Mouse (Mus musculus) kidney, adult 2 months (tissue): ENCODE data around the gene Exosc5. TPM values are rescaled to one million over a fixed set of nuclear protein-coding genes. Genes with fewer than 3 reads are reported as not detected.

Source experiments
- DNase-seq: peaks from one replicate; pipeline ENCODE4 v3.0.0; 2021
- H3K27ac ChIP-seq: fragments of 200-500 bp; 2 replicates; pipeline ENCODE4 v1.5.1; 2012; ENCODE audit warnings: low read depth, low read length, control low read depth, inconsistent platforms; ENCODE audit not compliant: insufficient read depth
- H3K27me3 ChIP-seq: fragments of 200-500 bp; replicated peaks from 2 replicates; pipeline ENCODE4 v1.6.1; 2012; ENCODE audit warnings: mild to moderate bottlenecking, moderate library complexity, low read length, inconsistent platforms; ENCODE audit not compliant: control insufficient read depth, insufficient read depth
- H3K36me3 ChIP-seq: fragments of 200-500 bp; 2 replicates; pipeline ENCODE4 v1.6.1; 2012; ENCODE audit warnings: mild to moderate bottlenecking, moderate library complexity, low read length, inconsistent platforms; ENCODE audit not compliant: control insufficient read depth, insufficient read depth
- H3K4me1 ChIP-seq: fragments of 200-500 bp; 2 replicates; pipeline ENCODE4 v1.6.1; 2011; ENCODE audit warnings: low read length; ENCODE audit not compliant: control insufficient read depth, insufficient read depth
- H3K4me3 ChIP-seq: fragments of 200-500 bp; 2 replicates; pipeline ENCODE4 v1.5.1; 2011; ENCODE audit warnings: mild to moderate bottlenecking, low read depth, low read length, control low read depth; ENCODE audit not compliant: insufficient read depth
- CTCF ChIP-seq: fragments of 200-500 bp; conservative IDR thresholded peaks from 2 replicates; pipeline ENCODE4 v1.5.1; 2011; ENCODE audit warnings: low read depth, mild to moderate bottlenecking, control low read depth, low read length, moderate library complexity, mixed read lengths; ENCODE audit not compliant: insufficient read depth, insufficient read length
- POLR2A ChIP-seq: fragments of 200-500 bp; IDR thresholded peaks from one replicate; pipeline ENCODE4 v1.6.1; 2011; ENCODE audit warnings: low read depth, low read length, control low read depth
- WGBS: fragments of 180-500 bp; shearing (Covaris S2); methylation state at CpG from one replicate; pipeline ENCODE4 v1.1.7; 2018; 5-methylcytosine and 5-hydroxymethylcytosine counted together
- polyA plus RNA-seq: library from polyadenylated mRNA; depleted of rRNA; stranded (reverse); fragments of >200 nt; gene quantifications from 2 replicates; pipeline ENCODE4 v1.2.3, GENCODE M21; 2012

The Exosc5 gene
- polyA plus RNA-seq, 1 experiment = 64.9 TPM

DNA sequence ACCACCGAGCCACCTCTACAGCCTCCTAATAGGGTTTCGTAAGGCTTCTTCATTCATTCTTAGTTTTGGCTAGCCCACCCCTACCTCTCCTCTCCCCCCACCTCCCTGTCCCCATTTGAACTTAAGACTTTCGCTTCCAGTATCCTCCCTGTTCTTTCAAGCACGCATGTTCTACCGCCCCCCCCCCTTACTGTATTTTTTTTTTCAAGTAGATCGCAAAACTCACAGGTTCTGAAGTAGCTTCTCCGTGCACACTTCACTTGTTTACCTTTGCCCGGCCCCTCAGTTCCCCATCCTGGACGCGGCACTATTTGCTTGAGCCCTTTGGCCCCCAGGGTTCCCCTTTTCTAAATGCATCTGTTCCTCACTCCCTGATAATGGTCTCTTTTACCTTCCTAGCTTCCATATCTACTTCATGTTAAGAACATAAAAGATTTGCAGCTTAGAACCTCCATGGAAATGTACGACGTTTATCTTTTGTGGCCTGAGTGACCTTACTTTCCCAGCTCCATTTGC is 6.7 kb upstream of the Exosc5 start:
- Histone ChIP-seq H3K36me3 (no peaks in the 10 kb centered on the region), H3K4me1 (peaks cover 25% of the 10 kb centered on the region; the same call in 1 of the 2 replicates), H3K27ac (no peak overlapping the region), H3K27me3 (no peaks in the 10 kb centered on the region), H3K4me3 (no peak overlapping the region)
- WGBS = 80% methylated on average over 12 of the region's 12 CpGs
- no peak for DNase-seq
- TF ChIP-seq CTCF (no peak), POLR2A (no peak)

- H3K27ac ChIP-seq = peak overlapping the region; percentile 76
- H3K4me1 ChIP-seq = peaks cover 21% of the 10 kb centered on the region; the same call in 1 of the 2 replicates
- peak overlapping the region; percentile 9; the same call in 1 of the 2 replicates for H3K4me3 ChIP-seq
- WGBS = 46% methylated on average over 11 of the region's 11 CpGs
- no peaks in the 10 kb centered on the region for H3K36me3 ChIP-seq
- peak; percentile 82 for DNase-seq
- TF ChIP-seq CTCF = no peak
- TF ChIP-seq POLR2A = no peak
- no peaks in the 10 kb centered on the region for H3K27me3 ChIP-seq
Measured at GRCm38 (mm10) chr7:25655601-25656428, 3.1 kb upstream of the Exosc5 start.

DNA sequence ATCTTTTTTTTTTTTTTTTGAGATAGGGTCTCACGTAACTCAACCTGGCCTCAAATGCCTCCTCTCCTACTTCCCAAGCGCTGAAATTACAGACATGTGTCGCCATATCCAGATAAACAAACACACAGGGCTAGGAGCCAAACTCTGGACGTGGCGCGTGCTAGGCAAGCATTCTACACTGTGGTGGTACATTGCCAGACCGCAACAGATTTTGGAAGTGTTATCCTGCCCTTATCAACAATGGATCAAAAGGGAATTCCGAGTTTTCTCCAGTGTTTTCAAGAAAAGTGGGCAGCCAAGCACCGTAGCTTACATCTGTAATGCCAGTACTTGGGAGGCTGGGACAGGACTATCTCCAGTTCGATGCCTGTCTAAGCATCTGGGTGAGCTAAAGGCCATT is 1.2 kb upstream of the Exosc5 start:
- peak overlapping the region; percentile 98; the same call in 1 of the 2 replicates for H3K27ac ChIP-seq
- TF ChIP-seq CTCF = no peak
- TF ChIP-seq POLR2A = no peak
- no peaks in the 10 kb centered on the region for H3K27me3 ChIP-seq
- no peaks in the 10 kb centered on the region for H3K36me3 ChIP-seq
- peak; percentile 49 for DNase-seq
- H3K4me3 ChIP-seq = peak overlapping the region; percentile 53
- WGBS = 19% methylated on average over 10 of the region's 10 CpGs
- H3K4me1 ChIP-seq = peaks cover 21% of the 10 kb centered on the region; the same call in 1 of the 2 replicates

DNA sequence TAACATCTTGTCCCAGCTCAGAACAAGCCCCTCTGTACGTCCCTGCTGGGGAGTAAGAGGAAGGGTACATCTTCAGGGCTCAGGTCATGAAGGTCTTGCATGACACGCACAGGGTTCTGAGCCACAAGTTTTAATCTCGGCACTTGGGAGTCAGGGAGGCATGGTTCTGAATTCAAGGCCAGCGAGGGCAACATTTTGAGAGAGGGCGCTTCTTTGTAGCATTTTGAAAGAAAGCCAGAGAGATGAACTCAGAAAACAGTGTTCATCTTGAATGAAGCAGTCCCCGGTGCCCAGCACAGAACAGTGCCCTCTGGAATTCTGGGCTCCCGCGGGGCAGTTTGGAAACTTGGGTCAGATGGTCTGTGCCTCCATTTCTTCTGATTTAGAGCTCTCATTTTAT is 7.4 kb downstream of the Exosc5 start:
- H3K4me1 ChIP-seq = no peaks in the 10 kb centered on the region
- DNase-seq = no peak
- TF ChIP-seq POLR2A (no peak), CTCF (no peak)
- WGBS = 97% methylated on average over 8 of the region's 8 CpGs
- no peaks in the 10 kb centered on the region for H3K36me3 ChIP-seq
- no peak overlapping the region for H3K27ac ChIP-seq
- no peak overlapping the region for H3K4me3 ChIP-seq
- no peaks in the 10 kb centered on the region for H3K27me3 ChIP-seq

DNA sequence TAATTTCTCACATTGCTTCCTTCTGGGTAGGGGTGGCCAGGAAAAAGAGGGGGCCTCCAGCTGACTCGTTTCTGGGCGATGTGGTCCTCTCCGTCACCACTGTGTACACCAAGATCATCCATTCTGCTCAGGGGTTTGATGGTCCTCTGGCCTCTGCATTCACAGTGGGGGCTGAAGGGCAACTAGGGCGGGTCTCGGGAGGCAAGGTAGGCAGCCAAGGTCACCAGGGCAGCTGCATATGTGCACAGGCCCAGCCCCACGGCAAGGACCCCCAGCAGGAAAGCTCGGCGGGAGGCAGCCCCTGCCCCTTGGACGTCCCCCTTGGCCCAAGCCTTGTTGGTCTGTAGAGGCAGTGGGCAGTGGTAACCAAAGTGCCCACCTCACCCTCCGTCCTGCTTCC is 10.2 kb downstream of the Exosc5 start:
- no peak for DNase-seq
- TF ChIP-seq POLR2A (no peak), CTCF (no peak)
- WGBS = 87% methylated on average over 10 of the region's 10 CpGs
- H3K27ac ChIP-seq = no peak overlapping the region
- no peaks in the 10 kb centered on the region for H3K36me3 ChIP-seq
- no peak overlapping the region for H3K4me3 ChIP-seq
- H3K4me1 ChIP-seq = no peaks in the 10 kb centered on the region
- H3K27me3 ChIP-seq = no peaks in the 10 kb centered on the region

DNA sequence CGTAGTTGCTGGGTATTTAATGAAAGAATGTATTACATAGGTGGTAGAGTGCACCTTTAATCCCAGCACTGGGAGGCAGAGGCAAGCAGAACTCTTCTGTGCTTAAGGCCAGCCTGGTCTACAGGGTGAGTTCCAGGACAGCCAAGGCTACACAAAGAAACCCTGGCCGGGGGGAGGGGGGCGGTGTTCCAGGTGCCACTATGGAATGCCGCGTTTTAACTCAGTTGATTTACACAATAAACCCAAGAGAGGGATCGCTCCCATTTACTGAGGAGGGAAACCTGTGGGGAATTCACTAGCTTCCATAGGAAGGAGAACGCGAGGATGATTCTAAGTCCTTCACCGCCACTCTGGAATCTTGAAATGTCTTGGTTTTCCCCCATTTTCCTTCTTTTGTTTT is 10.7 kb downstream of the Exosc5 start:
- DNase-seq = no peak
- no peaks in the 10 kb centered on the region for H3K27me3 ChIP-seq
- WGBS = 82% methylated on average over 9 of the region's 9 CpGs
- no peaks in the 10 kb centered on the region for H3K4me1 ChIP-seq
- no peak overlapping the region for H3K27ac ChIP-seq
- no peak for TF ChIP-seq CTCF
- no peak for TF ChIP-seq POLR2A
- no peaks in the 10 kb centered on the region for H3K36me3 ChIP-seq
- H3K4me3 ChIP-seq = no peak overlapping the region

DNA sequence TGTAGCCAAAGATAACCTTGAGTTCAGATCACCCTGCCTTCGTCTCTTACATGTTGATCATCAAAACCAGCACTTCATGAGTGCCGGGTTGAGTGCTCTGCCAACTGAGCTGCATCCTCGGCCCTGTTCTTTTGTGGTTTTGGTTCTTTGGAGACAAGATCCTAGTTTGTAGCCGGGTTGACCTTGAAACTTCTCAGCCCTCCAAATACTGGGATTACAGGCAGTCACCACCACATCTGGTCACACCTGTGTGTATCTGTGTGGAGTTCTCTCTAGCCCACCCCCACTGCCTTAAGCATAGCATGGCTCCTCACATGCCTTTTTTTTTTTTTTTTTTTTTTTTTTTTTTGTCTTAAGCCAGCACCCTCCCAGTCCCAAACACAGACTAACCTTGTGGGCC is 11.1 kb downstream of the Exosc5 start:
- Histone ChIP-seq H3K36me3 (no peaks in the 10 kb centered on the region), H3K4me1 (no peaks in the 10 kb centered on the region), H3K27me3 (0 out of 2 replicates have a peak, but pooled peaks cover 2% of the 10 kb centered on the region), H3K4me3 (no peak overlapping the region), H3K27ac (no peak overlapping the region)
- no peak for DNase-seq
- no peak for TF ChIP-seq CTCF
- no peak for TF ChIP-seq POLR2A
- WGBS = 95% methylated on average over 4 of the region's 4 CpGs
